Mouse (Mus musculus) layer of hippocampus, adult 18-20 months (tissue): ENCODE measurements around the gene Cd302. TPM values are rescaled to one million over a fixed set of nuclear protein-coding genes. Genes with fewer than 3 reads are reported as not detected.

Experiments used
- DNase-seq, 2 experiments: peaks; one replicate each; pipeline ENCODE4 v3.0.0; 2022; ENCODE audit warnings: low spot score in 2 of 2
- total RNA-seq, 2 experiments: library from RNA; stranded (reverse); gene quantifications; 2 replicates each; pipeline ENCODE4 v1.2.3; 2021

The Cd302 gene
- total RNA-seq, 2 experiments from 2014 or later: 16.7 to 19.5 TPM

- DNase-seq: no peak
Observed at GRCm38 (mm10) chr2:60256751-60257150, 27.5 kb downstream of the Cd302 start.

GRCm38 (mm10) chr2:60253506-60253905, 30.8 kb downstream of the Cd302 start:
- DNase-seq: peak in 1 of 2 experiments; percentile 18

- DNase-seq: no peak
Observed at GRCm38 (mm10) chr2:60252782-60253181, 31.5 kb downstream of the Cd302 start.

GRCm38 (mm10) chr2:60234506-60234905, 49.8 kb downstream of the Cd302 start:
- DNase-seq: no peak

- DNase-seq: no peak
Observed at GRCm38 (mm10) chr2:60233147-60233546, 51.1 kb downstream of the Cd302 start.

- no peak for DNase-seq
Observed at GRCm38 (mm10) chr2:60230361-60230760, 53.9 kb downstream of the Cd302 start.

GRCm38 (mm10) chr2:60228470-60228869, 55.8 kb downstream of the Cd302 start:
- no peak for DNase-seq

- peak in 1 of 2 experiments; percentile 15 for DNase-seq
Observed at GRCm38 (mm10) chr2:60223489-60223888, 60.8 kb downstream of the Cd302 start.

- DNase-seq: no peak
Observed at GRCm38 (mm10) chr2:60221954-60222353, 62.3 kb downstream of the Cd302 start.

- no peak for DNase-seq
Observed at GRCm38 (mm10) chr2:60221236-60221635, 63.1 kb downstream of the Cd302 start.

GRCm38 (mm10) chr2:60217620-60218019, 66.7 kb downstream of the Cd302 start:
- no peak for DNase-seq

- no peak for DNase-seq
Observed at GRCm38 (mm10) chr2:60216547-60217153, 67.6 kb downstream of the Cd302 start.

- no peak for DNase-seq
Observed at GRCm38 (mm10) chr2:60214683-60215082, 69.6 kb downstream of the Cd302 start.

GRCm38 (mm10) chr2:60212488-60212887, 71.8 kb downstream of the Cd302 start:
- DNase-seq: no peak

GRCm38 (mm10) chr2:60210821-60211220, 73.5 kb downstream of the Cd302 start:
- DNase-seq: peak in 1 of 2 experiments; percentile 14

- DNase-seq: peak; percentile 82 to 83
Observed at GRCm38 (mm10) chr2:60209703-60210651, 74.3 kb downstream of the Cd302 start, which contains the start of the genes Baz2b and March7. Gene Baz2b, minus strand, starts transcription at chr2:60209839. Gene March7, plus strand, starts transcription at chr2:60209887.

GRCm38 (mm10) chr2:60209122-60209611, 75.1 kb downstream of the Cd302 start:
- peak in 1 of 2 experiments; percentile 55 for DNase-seq

- no peak for DNase-seq
Observed at GRCm38 (mm10) chr2:60205795-60206194, 78.5 kb downstream of the Cd302 start.

GRCm38 (mm10) chr2:60204162-60204561, 80.1 kb downstream of the Cd302 start:
- DNase-seq: no peak

- DNase-seq: no peak
Observed at GRCm38 (mm10) chr2:60203733-60204132, 80.6 kb downstream of the Cd302 start.

- DNase-seq: no peak
Observed at GRCm38 (mm10) chr2:60202900-60203530, 81.3 kb downstream of the Cd302 start.
